Mouse (Mus musculus): ENCODE measurements around the gene Pak7.

DNA sequence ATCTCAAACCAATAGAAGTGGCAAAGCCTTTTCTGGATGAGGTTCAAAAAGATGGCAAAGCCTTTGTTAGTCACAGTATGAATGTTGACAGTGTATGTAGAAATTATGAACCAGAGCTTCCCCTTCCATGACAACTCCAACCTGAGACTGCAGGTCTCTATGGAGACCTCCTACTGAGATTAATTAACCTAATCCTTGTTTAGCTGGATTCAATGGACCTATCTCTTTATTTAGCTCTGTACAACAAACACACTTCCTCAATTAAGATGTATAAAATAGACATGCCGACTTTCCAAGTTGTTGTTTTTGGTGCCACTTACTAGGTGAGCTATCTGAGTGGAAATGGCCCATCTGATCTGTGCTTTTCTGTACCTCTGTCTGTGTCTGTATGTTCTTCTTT lies 90.4 kb downstream of the Pak7 start:
- TF ChIP-seq GATA1 (IDR thresholded peaks at IDR 0.05; ENCODE audit: borderline replicate concordance, low read length) (no peak), FLI1 (IDR thresholded peaks at IDR 0.05; ENCODE audit: low read length) (no peak)

All from megakaryocyte, embryonic 14.5 days (primary cell).